Mouse (Mus musculus) layer of hippocampus, postnatal 36 days (tissue): ENCODE measurements around the gene Cela2a. TPM values are rescaled to one million over a fixed set of nuclear protein-coding genes. Genes with fewer than 3 reads are reported as not detected.

Source experiments
- DNase-seq, 2 experiments: peaks; one replicate each; pipeline ENCODE4 v3.0.0; 2022
- total RNA-seq, 2 experiments: library from RNA; stranded (reverse); gene quantifications; 2 replicates each; pipeline ENCODE4 v1.2.3; 2021

Gene Cela2a
- total RNA-seq, 2 experiments from 2014 or later: not detected

- no peak for DNase-seq
Observed at GRCm38 (mm10) chr4:141858501-141858900, 32.5 kb upstream of the Cela2a start.

GRCm38 (mm10) chr4:141857422-141857930 is 31.5 kb upstream of the Cela2a start:
- peak; percentile 81 to 83 for DNase-seq

- peak in 1 of 2 experiments; percentile 43 for DNase-seq
Observed at GRCm38 (mm10) chr4:141853437-141853836, 27.5 kb upstream of the Cela2a start.

GRCm38 (mm10) chr4:141845999-141846398 is 20.0 kb upstream of the Cela2a start, which contains the start of gene Ctrc:
Gene Ctrc (minus strand): TSS chr4:141846359.
- no peak for DNase-seq

GRCm38 (mm10) chr4:141834536-141835095 is 8.7 kb upstream of the Cela2a start:
- no peak for DNase-seq

- DNase-seq: peak in 1 of 2 experiments; percentile 19
Observed at GRCm38 (mm10) chr4:141833911-141834310, 8.0 kb upstream of the Cela2a start.

- DNase-seq: no peak
Observed at GRCm38 (mm10) chr4:141831361-141831760, 5.4 kb upstream of the Cela2a start.

GRCm38 (mm10) chr4:141830381-141830780 is 4.4 kb upstream of the Cela2a start:
- DNase-seq: no peak

GRCm38 (mm10) chr4:141828177-141828576 is 2.2 kb upstream of the Cela2a start:
- no peak for DNase-seq

GRCm38 (mm10) chr4:141827401-141827800 is 1.4 kb upstream of the Cela2a start:
- DNase-seq: no peak

GRCm38 (mm10) chr4:141822979-141823378 is 3.0 kb downstream of the Cela2a start:
- DNase-seq: no peak

GRCm38 (mm10) chr4:141822089-141822488 is 3.9 kb downstream of the Cela2a start:
- no peak for DNase-seq

- DNase-seq: no peak
Observed at GRCm38 (mm10) chr4:141821178-141821577, 4.8 kb downstream of the Cela2a start.

GRCm38 (mm10) chr4:141819316-141819715 is 6.6 kb downstream of the Cela2a start:
- DNase-seq: no peak

GRCm38 (mm10) chr4:141818861-141819260 is 7.1 kb downstream of the Cela2a start:
- DNase-seq: no peak

GRCm38 (mm10) chr4:141817706-141818105 is 8.3 kb downstream of the Cela2a start:
- DNase-seq: no peak

GRCm38 (mm10) chr4:141816776-141817655 is 8.9 kb downstream of the Cela2a start:
- peak; percentile 34 to 43 for DNase-seq

GRCm38 (mm10) chr4:141816267-141816666 is 9.7 kb downstream of the Cela2a start:
- DNase-seq: no peak

GRCm38 (mm10) chr4:141811375-141811774 is 14.6 kb downstream of the Cela2a start:
- DNase-seq: no peak

GRCm38 (mm10) chr4:141810975-141811374 is 15.0 kb downstream of the Cela2a start:
- no peak for DNase-seq

- peak; percentile 34 to 45 for DNase-seq
Observed at GRCm38 (mm10) chr4:141809850-141810464, 16.0 kb downstream of the Cela2a start.

- DNase-seq: no peak
Observed at GRCm38 (mm10) chr4:141805886-141806285, 20.1 kb downstream of the Cela2a start.

GRCm38 (mm10) chr4:141804105-141804504 is 21.9 kb downstream of the Cela2a start:
- no peak for DNase-seq
